Mouse (Mus musculus): Measurements from ENCODE around the gene 1700067K01Rik. TPM values are rescaled to one million over a fixed set of nuclear protein-coding genes. Genes with fewer than 3 reads are reported as not detected.

The 1700067K01Rik gene
- total RNA-seq, 2 experiments from 2014 or later, result 0.66 to 0.82 TPM

DNA sequence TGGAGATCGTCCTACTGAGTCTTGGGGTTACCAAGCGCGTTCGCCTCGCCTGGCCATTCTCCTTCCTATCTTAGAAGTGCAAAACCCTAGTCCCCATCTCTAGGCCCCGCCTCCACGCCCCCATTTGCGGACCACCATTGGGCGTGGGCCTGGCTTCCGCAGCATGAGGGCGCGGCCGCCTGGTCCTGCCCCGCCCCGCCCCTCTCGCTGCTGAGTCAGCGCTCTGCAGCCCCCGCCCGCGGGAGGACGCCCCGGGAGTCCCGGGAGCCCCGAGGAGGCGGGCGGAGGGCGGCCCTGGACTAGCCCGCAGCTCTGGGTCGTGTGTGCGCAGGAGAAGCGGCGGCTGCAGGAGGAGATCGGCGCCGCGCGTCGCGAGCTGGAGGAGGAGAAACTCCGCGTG lies 24.6 kb downstream of the 1700067K01Rik start:
- Histone ChIP-seq H3K27ac (no peak overlapping the region; the same call in 1 of the 2 replicates), H3K4me3 (peak overlapping the region; percentile 59)
- DNase-seq (ENCODE audit: low spot score in 2 of 2), result peak in 1 of 2 experiments; percentile 27
- TF ChIP-seq CTCF (conservative IDR thresholded peaks at IDR 0.05), result no peak

DNA sequence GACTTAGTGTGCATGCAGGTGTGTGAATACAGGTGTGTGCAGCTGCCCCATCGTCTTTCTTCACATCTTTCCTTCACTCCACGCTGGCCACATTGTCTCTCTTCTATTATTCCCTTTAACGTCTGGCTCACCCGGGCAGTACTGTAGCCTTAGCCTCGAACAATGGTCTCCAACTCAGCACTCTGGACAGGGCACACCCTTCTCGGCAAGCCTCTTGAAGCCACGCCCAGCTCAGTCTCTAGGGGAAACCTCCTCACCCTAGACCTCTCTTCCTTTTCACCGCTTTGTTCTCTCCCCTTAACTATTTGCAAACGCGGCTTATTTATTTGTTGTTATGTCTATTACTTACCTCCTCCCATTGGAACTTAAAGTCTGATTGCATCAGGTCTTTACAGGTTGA lies 26.1 kb downstream of the 1700067K01Rik start:
- Histone ChIP-seq H3K27ac (no peak overlapping the region), H3K4me3 (no peak overlapping the region)
- TF ChIP-seq CTCF (conservative IDR thresholded peaks at IDR 0.05), result no peak
- no peak for DNase-seq (ENCODE audit: low spot score in 2 of 2)

DNA sequence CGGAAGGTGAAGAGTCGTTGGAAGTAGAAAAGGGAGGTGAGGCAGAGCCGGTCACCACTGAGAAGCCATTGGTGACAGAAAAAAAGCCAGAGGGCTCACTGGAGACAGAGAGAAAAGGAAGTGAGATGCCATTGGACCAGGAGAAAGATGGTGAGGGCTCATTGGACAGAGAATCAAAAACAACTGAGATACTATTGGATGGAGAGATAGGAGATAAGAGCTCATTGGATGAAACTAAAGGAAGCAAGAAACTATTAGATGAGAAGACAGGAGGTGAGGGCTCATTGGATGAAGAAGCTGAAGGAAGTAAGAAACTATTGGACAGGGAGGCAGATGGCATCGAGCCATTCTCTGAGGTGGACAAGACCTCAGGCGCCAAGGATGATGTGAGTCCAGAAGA lies 28.0 kb downstream of the 1700067K01Rik start:
- no peak for TF ChIP-seq CTCF (conservative IDR thresholded peaks at IDR 0.05)
- no peak overlapping the region for H3K4me3 ChIP-seq
- no peak overlapping the region for H3K27ac ChIP-seq
- DNase-seq (ENCODE audit: low spot score in 2 of 2), result no peak

DNA sequence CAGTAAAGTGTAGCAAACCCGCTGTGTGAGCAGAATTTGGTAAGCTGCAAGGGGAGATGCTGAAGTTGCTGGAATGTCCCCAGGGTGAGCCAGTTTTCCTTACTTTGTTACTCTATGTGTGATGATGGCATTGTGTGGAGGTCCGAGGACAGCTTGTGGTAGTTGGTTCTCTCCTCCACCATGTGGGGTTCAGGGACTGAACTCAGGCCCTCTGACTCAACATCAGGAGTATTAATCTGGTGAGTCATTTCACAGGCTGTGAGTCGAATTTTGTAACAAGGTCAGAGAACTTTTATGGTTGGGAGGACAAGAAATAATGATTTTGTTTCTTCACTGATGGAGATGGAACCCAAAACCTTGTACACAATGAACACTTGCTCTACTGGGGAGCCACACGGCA lies 31.5 kb downstream of the 1700067K01Rik start:
- Histone ChIP-seq H3K4me3 (no peak overlapping the region), H3K27ac (no peak overlapping the region)
- DNase-seq (ENCODE audit: low spot score in 2 of 2), result no peak
- no peak for TF ChIP-seq CTCF (conservative IDR thresholded peaks at IDR 0.05)

DNA sequence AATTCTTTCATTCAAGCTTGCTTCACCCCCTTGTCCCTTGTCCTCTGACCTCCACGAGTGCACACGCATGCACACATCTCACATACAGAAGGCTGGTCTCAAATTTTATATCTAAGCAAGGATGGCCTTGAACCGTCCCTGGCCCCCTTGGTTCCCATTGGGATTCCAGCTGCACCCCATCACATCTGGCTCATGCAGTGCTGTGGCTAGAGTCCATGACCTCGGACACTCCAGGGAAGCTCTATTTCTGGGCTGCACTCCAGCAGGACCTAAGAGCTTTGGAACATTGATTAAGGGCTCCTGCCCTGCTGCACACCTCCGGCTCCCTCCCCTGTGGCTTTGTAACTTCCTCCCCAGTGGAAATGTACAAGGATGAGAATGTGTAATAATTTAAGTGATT lies 36.7 kb downstream of the 1700067K01Rik start:
- Histone ChIP-seq H3K4me3 (no peak overlapping the region), H3K27ac (no peak overlapping the region)
- DNase-seq (ENCODE audit: low spot score in 2 of 2), result no peak
- no peak for TF ChIP-seq CTCF (conservative IDR thresholded peaks at IDR 0.05)

DNA sequence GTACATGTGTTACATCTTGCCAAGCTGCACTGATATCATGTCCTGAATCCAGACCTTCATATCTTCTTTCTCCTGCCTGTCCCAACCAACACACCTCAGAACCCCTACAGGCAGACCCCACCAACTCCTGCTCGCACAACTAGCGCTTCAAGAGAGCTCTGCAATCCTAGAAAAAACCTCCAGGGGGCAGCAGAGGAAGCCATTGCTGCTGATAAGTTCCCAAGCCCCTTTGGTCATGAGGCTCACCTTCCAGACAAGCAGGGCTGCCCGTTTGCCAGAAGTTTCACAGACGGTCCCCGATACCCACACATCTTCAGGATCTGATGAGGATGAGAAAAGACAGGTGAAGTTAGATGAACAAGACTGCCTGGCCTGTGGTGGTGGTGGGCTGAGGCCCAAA lies 37.7 kb downstream of the 1700067K01Rik start:
- DNase-seq (ENCODE audit: low spot score in 2 of 2), result peak; percentile 46 to 84
- no peak overlapping the region for H3K27ac ChIP-seq
- H3K4me3 ChIP-seq, result no peak overlapping the region
- peak; percentile 93 for TF ChIP-seq CTCF (conservative IDR thresholded peaks at IDR 0.05)

DNA sequence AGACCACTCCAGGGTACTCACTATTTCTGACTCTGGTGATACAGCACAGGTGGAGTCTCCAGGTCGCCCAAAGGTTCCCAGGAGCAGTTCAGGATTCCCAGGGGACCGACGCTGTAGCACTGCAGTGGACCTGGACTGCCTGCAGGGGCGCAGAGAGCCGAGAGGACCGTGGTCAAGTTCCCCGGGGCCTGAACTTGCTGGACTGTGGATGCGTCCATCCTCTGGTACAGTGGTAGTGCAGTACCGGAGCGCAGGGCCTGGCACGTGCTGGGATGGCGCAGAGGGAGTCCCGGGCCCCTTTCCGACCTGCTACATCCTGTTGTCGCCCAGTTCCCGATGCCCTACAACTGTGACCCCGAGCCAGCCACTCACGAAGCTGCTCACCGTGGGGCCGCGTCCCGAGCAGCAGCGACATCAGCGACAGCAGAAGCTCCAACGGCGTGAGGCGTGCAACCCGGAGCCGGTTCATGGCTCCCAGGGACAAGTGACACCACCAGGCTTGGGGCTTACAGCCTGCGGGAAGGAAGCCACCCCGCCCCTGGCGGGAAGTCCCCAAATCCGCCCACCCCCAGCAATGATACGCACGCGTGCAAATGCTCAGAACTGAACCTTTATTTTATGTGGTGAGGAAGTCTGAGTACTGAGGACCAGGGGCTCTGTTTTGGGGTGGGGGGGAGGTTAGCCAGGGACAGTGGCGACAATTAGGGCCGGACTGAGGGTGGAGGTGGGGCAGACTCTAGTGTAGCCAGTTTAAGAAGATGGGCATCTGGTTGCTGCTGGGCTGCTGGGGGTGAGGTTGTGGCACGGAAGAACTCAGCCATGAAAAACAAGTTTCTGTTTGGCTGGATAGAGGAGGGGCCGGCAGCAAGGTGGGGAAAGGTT lies 41.0 kb downstream of the 1700067K01Rik start, which contains the start of gene Il27ra:
Gene Il27ra, minus strand, starts transcription at position 524 of the 882 bp plus-strand sequence.
- Histone ChIP-seq H3K4me3 (peak within 1 kb of the TSS; percentile 58), H3K27ac (peak within 1 kb of the TSS; percentile 72)
- peak in 1 of 2 experiments; percentile 38 for DNase-seq (ENCODE audit: low spot score in 2 of 2)
- TF ChIP-seq CTCF (conservative IDR thresholded peaks at IDR 0.05), result peak; percentile 84

DNA sequence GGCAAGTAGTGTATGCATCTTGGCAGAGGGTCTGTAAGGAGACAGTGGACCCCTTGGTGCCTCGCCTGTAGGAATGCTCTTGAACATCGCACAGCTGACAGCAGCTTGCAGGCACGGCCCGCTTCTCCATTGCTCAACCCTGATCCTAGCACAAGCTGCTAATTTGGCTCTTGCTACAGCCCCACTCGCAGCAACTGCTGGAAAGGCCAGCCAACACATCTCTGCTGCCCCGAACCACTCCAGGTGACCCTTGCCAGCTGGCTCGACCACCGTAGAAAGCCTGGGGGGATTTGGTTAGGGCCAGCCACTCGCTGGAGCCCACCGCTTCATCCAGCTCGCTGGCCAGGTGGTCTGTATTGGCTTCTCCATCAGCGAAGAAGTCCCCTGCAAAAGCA lies 41.6 kb downstream of the 1700067K01Rik start:
- H3K4me3 ChIP-seq, result peak overlapping the region; percentile 58; the same call in 1 of the 2 replicates
- TF ChIP-seq CTCF (conservative IDR thresholded peaks at IDR 0.05), result no peak
- no peak for DNase-seq (ENCODE audit: low spot score in 2 of 2)
- H3K27ac ChIP-seq, result peak overlapping the region; percentile 72; the same call in 1 of the 2 replicates

DNA sequence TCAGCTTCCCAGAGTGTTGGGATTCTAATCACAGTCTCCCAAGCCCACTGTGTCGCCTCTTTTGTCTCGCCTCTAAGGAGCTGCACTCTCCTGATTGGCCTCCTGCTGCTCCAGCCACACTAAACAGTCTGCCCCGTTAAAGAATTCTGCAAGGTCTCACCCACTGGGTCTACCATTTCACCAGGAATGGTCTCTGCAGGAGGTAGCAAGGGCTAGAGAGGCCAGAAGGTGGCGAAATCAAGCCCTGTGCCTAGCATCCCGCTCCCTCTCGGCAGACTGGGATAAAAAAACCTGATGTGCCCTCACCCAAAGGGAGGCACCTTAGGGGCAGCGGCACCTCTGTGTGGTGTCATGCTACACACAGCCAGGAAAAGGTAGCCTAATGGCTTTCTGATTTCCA lies 42.8 kb downstream of the 1700067K01Rik start:
- Histone ChIP-seq H3K4me3 (no peak overlapping the region), H3K27ac (no peak overlapping the region)
- DNase-seq (ENCODE audit: low spot score in 2 of 2), result no peak
- no peak; the same call in 1 of the 2 replicates for TF ChIP-seq CTCF (conservative IDR thresholded peaks at IDR 0.05)

DNA sequence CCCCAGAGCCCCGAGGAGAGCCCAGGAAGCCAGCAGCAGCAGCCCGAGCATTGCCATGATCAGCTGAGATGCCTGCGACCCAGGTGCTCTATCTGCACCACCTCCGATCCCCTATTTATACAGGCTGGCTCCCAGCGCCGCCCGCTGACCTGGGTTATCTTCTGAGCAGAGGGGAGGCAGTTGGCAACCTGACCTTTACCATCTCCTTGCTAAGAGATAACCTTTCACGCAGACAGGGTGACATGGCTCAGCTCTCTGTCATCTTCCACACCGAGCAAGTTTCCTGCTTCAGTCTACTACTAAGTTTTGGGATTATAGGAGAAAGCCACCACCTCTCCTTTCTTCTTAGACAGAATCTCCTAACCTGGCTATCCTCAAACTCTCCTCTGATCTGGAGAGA lies 43.6 kb downstream of the 1700067K01Rik start, which contains the start of gene Rln3:
Gene Rln3, minus strand, starts transcription at position 101 of the 400 bp plus-strand sequence.
- Histone ChIP-seq H3K4me3 (no peak within 1 kb of the TSS), H3K27ac (no peak within 1 kb of the TSS)
- TF ChIP-seq CTCF (conservative IDR thresholded peaks at IDR 0.05), result no peak
- DNase-seq (ENCODE audit: low spot score in 2 of 2), result no peak

DNA sequence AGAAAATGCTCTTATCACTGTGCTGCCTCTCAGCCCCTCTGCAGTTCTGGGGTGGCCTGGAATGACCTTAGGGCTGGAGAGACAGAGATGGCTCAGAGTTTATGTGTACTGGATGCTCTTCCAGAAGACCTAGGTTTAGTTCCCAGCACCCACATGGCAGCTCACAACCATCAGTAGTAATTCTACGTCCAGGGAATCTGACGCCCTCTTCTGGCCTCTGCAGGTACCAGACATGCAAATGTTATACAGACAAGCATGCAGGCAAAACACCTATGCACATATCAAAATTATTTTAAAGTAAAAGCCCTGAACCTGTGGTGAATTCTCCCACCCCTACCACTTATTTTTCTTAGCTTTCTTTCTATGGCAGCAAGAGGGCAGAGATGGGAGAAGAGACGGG lies 45.2 kb downstream of the 1700067K01Rik start:
- no peak for DNase-seq (ENCODE audit: low spot score in 2 of 2)
- no peak overlapping the region for H3K27ac ChIP-seq
- H3K4me3 ChIP-seq, result no peak overlapping the region
- 0 out of 2 replicates have a peak, but pooled peaks have one; percentile 12 for TF ChIP-seq CTCF (conservative IDR thresholded peaks at IDR 0.05)

DNA sequence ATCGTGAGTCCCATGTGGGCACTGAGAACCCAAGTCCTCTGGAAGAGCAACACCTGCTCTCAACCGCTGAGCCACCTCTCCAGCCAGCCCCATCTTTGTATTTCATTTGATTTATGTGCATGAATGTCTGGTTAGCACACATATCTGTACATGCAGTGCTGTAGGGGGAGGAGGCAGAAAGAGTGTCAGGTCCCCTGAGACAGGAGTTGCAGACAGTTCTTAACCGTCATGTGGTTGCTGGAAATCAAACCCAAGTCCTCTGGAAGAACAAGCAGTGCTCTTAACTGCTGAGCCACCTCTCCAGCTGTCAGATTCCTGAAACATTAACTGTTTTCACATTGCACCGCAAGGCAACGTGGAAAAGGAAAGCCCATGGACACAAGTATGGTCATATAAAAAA lies 46.9 kb downstream of the 1700067K01Rik start:
- no peak for DNase-seq (ENCODE audit: low spot score in 2 of 2)
- Histone ChIP-seq H3K27ac (no peak overlapping the region), H3K4me3 (no peak overlapping the region)
- no peak for TF ChIP-seq CTCF (conservative IDR thresholded peaks at IDR 0.05)

DNA sequence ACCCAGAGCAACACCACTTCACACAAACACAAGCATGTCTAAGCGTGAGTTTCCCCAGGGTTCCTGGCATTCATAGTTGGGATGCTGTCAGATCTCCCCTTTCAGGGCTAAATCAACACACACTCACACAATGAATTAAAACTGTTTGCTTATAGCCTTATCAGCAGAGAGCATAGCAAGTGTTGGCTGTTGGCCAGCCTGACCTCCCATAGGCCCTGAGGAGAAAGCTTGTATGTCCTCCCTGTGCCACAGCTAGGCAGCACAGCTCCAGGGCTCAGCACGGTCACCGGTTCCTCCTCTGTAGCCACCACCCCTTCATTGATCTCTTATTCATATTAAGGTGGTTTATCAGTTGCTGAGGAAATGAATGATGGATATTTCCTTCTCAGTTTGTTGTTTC lies 51.4 kb downstream of the 1700067K01Rik start:
- no peak overlapping the region for H3K4me3 ChIP-seq
- no peak for TF ChIP-seq CTCF (conservative IDR thresholded peaks at IDR 0.05)
- no peak overlapping the region for H3K27ac ChIP-seq
- no peak for DNase-seq (ENCODE audit: low spot score in 2 of 2)

DNA sequence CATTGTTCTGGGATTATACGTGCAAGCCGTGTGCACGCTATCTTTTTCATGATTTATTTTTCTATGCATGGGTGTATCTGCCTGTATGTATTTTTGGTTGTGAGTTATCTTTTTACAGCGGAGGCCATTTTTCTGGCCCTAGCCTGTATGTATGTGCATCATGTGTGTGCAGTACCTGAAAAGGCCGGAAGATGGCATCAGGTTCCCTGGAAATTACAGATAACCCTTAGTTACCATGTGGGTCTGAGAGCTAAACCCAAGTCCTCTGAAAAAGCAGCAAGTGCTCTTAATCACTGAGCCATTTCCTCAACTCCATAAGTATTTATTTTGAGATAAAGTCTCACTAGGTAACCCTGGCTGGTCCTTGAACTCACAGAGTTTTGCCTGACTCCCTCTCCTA lies 51.9 kb downstream of the 1700067K01Rik start:
- DNase-seq (ENCODE audit: low spot score in 2 of 2), result no peak
- Histone ChIP-seq H3K27ac (no peak overlapping the region), H3K4me3 (no peak overlapping the region)
- no peak for TF ChIP-seq CTCF (conservative IDR thresholded peaks at IDR 0.05)

Small RNAs within 50 kb of the gene (microRNA-seq; reads per million reads assigned to microRNA genes)
- gene Mir1199 (0.64 to 0.74 reads per million in 2 experiments), gene Mir8111 (7.0 to 7.5 reads per million in 2 experiments)

Other genes with a start within 250 kb of the 1700067K01Rik start
- 100 to 1,000 TPM; 328 to 329 TPM for gene Adgrl1, start 101.4 kb upstream of the 1700067K01Rik start, total RNA-seq (2021)
- gene Gm10644, start 46.3 kb upstream of the 1700067K01Rik start, total RNA-seq (2021), result under 1 TPM; 0.44 to 0.87 TPM
- gene Asf1b, start 46.0 kb upstream of the 1700067K01Rik start, total RNA-seq (2021), result under 1 TPM; 0.44 to 0.82 TPM
- 100 to 1,000 TPM; 256 to 257 TPM for gene Prkaca, start 28.5 kb upstream of the 1700067K01Rik start, total RNA-seq (2021)
- 10 to 100 TPM; 40.7 to 41.2 TPM for gene Samd1, start 3.8 kb upstream of the 1700067K01Rik start, total RNA-seq (2021)
- gene 2210011C24Rik, start 10.7 kb downstream of the 1700067K01Rik start, total RNA-seq (2021), result 1 to 10 TPM in 1 of 2 experiments, not detected in 1; 1.1 TPM
- 1 to 10 TPM; 2.8 TPM for gene Palm3, start 20.0 kb downstream of the 1700067K01Rik start, total RNA-seq (2021)
- 1 to 10 TPM; 2.0 TPM for gene Il27ra, start 41.1 kb downstream of the 1700067K01Rik start, total RNA-seq (2021)
- not detected for gene Rln3, start 43.5 kb downstream of the 1700067K01Rik start, total RNA-seq (2021)
- 1 to 10 TPM; 4.2 to 6.7 TPM for gene Gm10643, start 63.6 kb downstream of the 1700067K01Rik start, total RNA-seq (2021)
- 10 to 100 TPM; 28.7 to 33.3 TPM for gene Rfx1, start 65.3 kb downstream of the 1700067K01Rik start, total RNA-seq (2021)
- 10 to 100 TPM; 21.2 to 22.5 TPM for gene Dcaf15, start 103.3 kb downstream of the 1700067K01Rik start, total RNA-seq (2021)
- gene Podnl1, start 124.5 kb downstream of the 1700067K01Rik start, total RNA-seq (2021), result not detected
- 10 to 100 TPM; 53.2 to 57.8 TPM for gene Cc2d1a, start 146.4 kb downstream of the 1700067K01Rik start, total RNA-seq (2021)
- gene 4930432K21Rik, start 146.5 kb downstream of the 1700067K01Rik start, total RNA-seq (2021), result 1 to 10 TPM; 2.1 to 2.9 TPM
- 1 to 10 TPM; 2.6 to 5.0 TPM for gene Nanos3, start 183.7 kb downstream of the 1700067K01Rik start, total RNA-seq (2021)
- 10 to 100 TPM; 18.0 to 19.3 TPM for gene Zswim4, start 235.6 kb downstream of the 1700067K01Rik start, total RNA-seq (2021)
- gene D8Ertd738e, start 248.2 kb downstream of the 1700067K01Rik start, total RNA-seq (2021), result 100 to 1,000 TPM; 143 to 146 TPM